Mouse (Mus musculus) 416B (cell line): ENCODE data around the gene Capn13.
"Not testable (repeated sequence)": the region's sequence is repeated elsewhere in the genome, so short reads cannot be mapped to it uniquely, and the experiment has no call there.

Source experiments
- DNase-seq: peaks from one replicate; pipeline ENCODE4 v3.0.0; 2011; ENCODE audit warnings: low read depth

Capn13 gene

GRCm38 (mm10) chr17:73273809-73274208, 126.9 kb downstream of the Capn13 start:
- DNase-seq, result peak; percentile 81

- peak; percentile 64 for DNase-seq
Observed at GRCm38 (mm10) chr17:73271797-73272600, 128.7 kb downstream of the Capn13 start.

- DNase-seq, result no peak
Observed at GRCm38 (mm10) chr17:73270871-73271796, 129.5 kb downstream of the Capn13 start.

GRCm38 (mm10) chr17:73263077-73263501, 137.6 kb downstream of the Capn13 start:
- DNase-seq, result peak; percentile 99

GRCm38 (mm10) chr17:73262558-73262957, 138.1 kb downstream of the Capn13 start:
- no peak for DNase-seq

- DNase-seq, result not testable (repeated sequence)
Observed at GRCm38 (mm10) chr17:73259258-73259657, 141.4 kb downstream of the Capn13 start.

- peak; percentile 47 for DNase-seq
Observed at GRCm38 (mm10) chr17:73258620-73259019, 142.0 kb downstream of the Capn13 start.
